Mouse (Mus musculus): ENCODE measurements at regions not wholly inside any gene's neighbourhood (a gene's known extent, or its start where the extent isn't known, plus 50 kb on each side); places are given as distances from the start of the nearest gene placed in this dataset.

- no peak for TF ChIP-seq RAD21 (IDR thresholded peaks at IDR 0.05; ENCODE audit: low read depth, low read length)
- TF ChIP-seq CTCF (IDR thresholded peaks at IDR 0.05 in 2 of 3, conservative IDR thresholded peaks at IDR 0.05 in 1 of 3; ENCODE audit: control insufficient read depth in 1 of 3, insufficient read depth in 1 of 3, low read depth in 2 of 3, low read length in 3 of 3, poor library complexity in 1 of 3, severe bottlenecking in 1 of 3) = no peak
- no peak for TF ChIP-seq TAL1 (IDR thresholded peaks at IDR 0.05; ENCODE audit: low read length)
- TF ChIP-seq GATA1 (IDR thresholded peaks at IDR 0.05; ENCODE audit: low read depth, low read length) = no peak
- no peak for TF ChIP-seq POLR2A (IDR thresholded peaks at IDR 0.05; ENCODE audit: control insufficient read depth in 1 of 2, insufficient read depth in 1 of 2, low read depth in 1 of 2, low read length in 2 of 2, poor library complexity in 1 of 2)
- TF ChIP-seq UBTF (IDR thresholded peaks at IDR 0.05; ENCODE audit: borderline replicate concordance, insufficient read depth, low read depth, low read length) = no peak
- no peak for TF ChIP-seq TBP (IDR thresholded peaks at IDR 0.05; ENCODE audit: low read depth, low read length)
- no peak for TF ChIP-seq USF1 (IDR thresholded peaks at IDR 0.05; ENCODE audit: low read depth, low read length)
- TF ChIP-seq E2F4 (IDR thresholded peaks at IDR 0.05; ENCODE audit: borderline replicate concordance, low read depth, low read length) = no peak
- no peak for TF ChIP-seq EP300 (IDR thresholded peaks at IDR 0.05; ENCODE audit: low read depth in 1 of 2, low read length in 2 of 2)
- no peak for TF ChIP-seq MAFK (IDR thresholded peaks at IDR 0.05; ENCODE audit: borderline replicate concordance, low read depth, low read length)
- TF ChIP-seq JUND (IDR thresholded peaks at IDR 0.05; ENCODE audit: low read depth, low read length) = no peak
Observed at GRCm38 (mm10) chr7:145067366-145067765, 127.6 kb upstream of the Ccnd1 start.
